Mouse (Mus musculus): ENCODE data around the gene Lsm10. TPM values are rescaled to one million over a fixed set of nuclear protein-coding genes. Genes with fewer than 3 reads are reported as not detected.
"Not testable (repeated sequence)": the region's sequence is repeated elsewhere in the genome, so short reads cannot be mapped to it uniquely, and the experiment has no call there.

Lsm10 gene
- total RNA-seq, 2 experiments from 2014 or later: 13.4 to 13.8 TPM

DNA sequence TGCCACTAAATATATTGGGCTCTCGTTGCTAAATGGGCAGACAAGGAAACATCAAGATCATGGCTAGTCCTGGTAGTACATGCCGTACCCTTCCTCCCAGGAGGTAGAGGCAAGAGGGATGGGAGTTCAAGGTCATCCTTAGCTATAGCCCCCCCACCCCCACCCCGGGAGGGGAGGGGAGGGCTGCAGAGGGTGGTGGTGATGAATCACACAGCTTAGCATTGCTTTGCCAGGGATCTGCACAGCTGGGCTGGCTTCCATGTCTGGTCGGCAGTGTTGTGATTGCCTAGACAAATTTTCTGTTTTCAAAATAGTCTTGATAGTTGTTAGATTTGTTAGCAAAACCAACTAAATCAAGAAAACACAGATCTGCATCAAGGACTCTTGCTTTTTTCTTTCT, 17.2 kb upstream of the Lsm10 start:
- DNase-seq (ENCODE audit: low spot score in 2 of 2): no peak
- no peak for TF ChIP-seq CTCF (conservative IDR thresholded peaks at IDR 0.05)
- Histone ChIP-seq H3K4me3 (no peak overlapping the region), H3K27ac (no peak overlapping the region)

GRCm38 (mm10) chr4:126081601-126082000, 14.8 kb upstream of the Lsm10 start:
- TF ChIP-seq CTCF (conservative IDR thresholded peaks at IDR 0.05): no peak
- Histone ChIP-seq H3K4me3 (no peak overlapping the region), H3K27ac (no peak overlapping the region)
- no peak for DNase-seq (ENCODE audit: low spot score in 2 of 2)

- Histone ChIP-seq H3K27ac (no peak overlapping the region), H3K4me3 (no peak overlapping the region)
- no peak for TF ChIP-seq CTCF (conservative IDR thresholded peaks at IDR 0.05)
- no peak for DNase-seq (ENCODE audit: low spot score in 2 of 2)
Measured at GRCm38 (mm10) chr4:126083021-126083420, 13.4 kb upstream of the Lsm10 start.

GRCm38 (mm10) chr4:126084382-126084781, 12.0 kb upstream of the Lsm10 start:
- TF ChIP-seq CTCF (conservative IDR thresholded peaks at IDR 0.05): no peak
- H3K4me3 ChIP-seq: no peak overlapping the region
- H3K27ac ChIP-seq: no peak overlapping the region
- no peak for DNase-seq (ENCODE audit: low spot score in 2 of 2)

GRCm38 (mm10) chr4:126085996-126086576, 10.3 kb upstream of the Lsm10 start:
- Histone ChIP-seq H3K4me3 (no peak overlapping the region), H3K27ac (peak overlapping the region; percentile 73)
- TF ChIP-seq CTCF (conservative IDR thresholded peaks at IDR 0.05): peak; percentile 90
- peak; percentile 78 to 82 for DNase-seq (ENCODE audit: low spot score in 2 of 2)

DNA sequence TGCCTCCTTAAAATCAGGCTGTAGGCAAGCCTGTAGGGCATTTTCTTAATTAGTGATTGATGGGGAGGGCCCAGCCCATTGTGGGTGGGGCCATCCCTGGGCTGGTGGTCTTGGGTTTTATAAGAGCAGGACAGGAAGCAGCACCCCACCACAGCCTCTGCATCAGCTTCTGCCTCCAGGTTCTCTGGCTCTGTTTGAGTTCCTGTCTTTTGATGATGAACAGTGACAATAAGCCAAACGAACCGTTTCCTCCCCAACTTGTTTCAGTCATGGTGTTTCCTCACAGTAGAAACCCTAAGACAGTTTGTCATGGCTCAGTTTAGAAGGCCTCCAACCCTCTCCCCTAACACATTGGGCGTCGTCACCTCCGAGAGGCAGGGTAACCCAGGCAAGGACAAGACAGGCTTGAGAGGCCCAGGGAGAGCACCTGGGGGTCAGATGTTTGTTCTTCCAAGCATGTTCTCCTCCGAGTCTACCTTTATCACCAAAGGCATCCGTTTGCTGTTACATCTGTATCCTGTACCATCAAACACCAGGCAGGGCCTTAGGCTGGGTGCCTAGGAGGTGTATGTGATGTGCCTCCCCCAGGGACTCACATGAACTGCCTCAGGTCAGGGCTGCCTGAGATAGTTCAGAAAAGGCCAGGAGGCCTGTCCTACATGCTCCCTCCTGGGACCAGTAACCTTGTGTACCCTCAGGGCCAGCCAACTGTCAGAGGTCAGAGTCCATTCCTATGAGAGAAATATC, 6.1 kb upstream of the Lsm10 start:
- no peak for DNase-seq (ENCODE audit: low spot score in 2 of 2)
- H3K4me3 ChIP-seq: no peak overlapping the region
- no peak overlapping the region for H3K27ac ChIP-seq
- TF ChIP-seq CTCF (conservative IDR thresholded peaks at IDR 0.05): no peak

GRCm38 (mm10) chr4:126090848-126091124, 5.6 kb upstream of the Lsm10 start:
- Histone ChIP-seq H3K27ac (no peak overlapping the region), H3K4me3 (no peak overlapping the region)
- no peak for DNase-seq (ENCODE audit: low spot score in 2 of 2)
- no peak for TF ChIP-seq CTCF (conservative IDR thresholded peaks at IDR 0.05)

GRCm38 (mm10) chr4:126091873-126092272, 4.5 kb upstream of the Lsm10 start:
- Histone ChIP-seq H3K4me3 (no peak overlapping the region), H3K27ac (no peak overlapping the region)
- DNase-seq (ENCODE audit: low spot score in 2 of 2): no peak
- no peak for TF ChIP-seq CTCF (conservative IDR thresholded peaks at IDR 0.05)

DNA sequence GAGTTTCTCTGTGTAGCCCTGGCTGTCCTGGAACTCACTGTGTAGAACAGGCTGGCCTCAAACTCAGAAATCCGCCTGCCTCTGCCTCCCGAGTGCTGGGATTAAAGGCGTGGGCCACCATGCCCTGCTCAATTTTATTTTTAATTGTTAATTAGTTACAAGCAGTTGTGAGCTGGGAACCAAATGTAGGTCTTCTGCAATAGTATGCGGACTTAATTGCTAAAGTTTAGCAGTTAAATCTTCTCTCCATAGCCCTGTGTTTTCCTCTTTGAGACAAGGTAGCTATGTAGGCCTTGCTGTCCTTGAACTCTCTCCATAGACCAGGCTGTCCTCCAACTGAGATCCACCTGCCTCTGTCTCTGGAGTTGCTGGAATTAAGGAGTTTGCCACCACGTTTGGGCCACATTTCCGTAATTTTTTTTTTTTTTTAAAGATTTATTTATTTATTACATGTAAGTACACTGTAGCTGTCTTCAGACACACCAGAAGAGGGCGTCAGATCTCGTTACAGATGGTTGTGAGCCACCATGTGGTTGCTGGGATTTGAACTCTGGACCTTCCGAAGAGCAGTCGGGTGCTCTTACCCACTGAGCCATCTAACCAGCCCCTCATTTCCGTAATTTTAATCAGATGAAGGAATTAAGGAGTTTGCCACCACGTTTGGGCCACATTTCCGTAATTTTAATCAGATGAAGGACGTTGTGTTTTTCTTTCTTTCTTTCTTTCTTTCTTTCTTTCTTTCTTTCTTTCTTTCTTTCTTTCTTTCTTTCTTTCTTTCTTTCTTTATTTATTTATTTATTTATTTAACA, 597 bp upstream of the Lsm10 start:
- H3K27ac ChIP-seq; DNase-seq (ENCODE audit: low spot score in 2 of 2): not testable (repeated sequence)
- peak overlapping the region; percentile 93; the same call in 1 of the 2 replicates for H3K4me3 ChIP-seq
- peak; percentile 33; the same call in 1 of the 2 replicates for TF ChIP-seq CTCF (conservative IDR thresholded peaks at IDR 0.05)

- no peak overlapping the region for H3K4me3 ChIP-seq
- no peak for TF ChIP-seq CTCF (conservative IDR thresholded peaks at IDR 0.05)
- DNase-seq (ENCODE audit: low spot score in 2 of 2): no peak
Measured at GRCm38 (mm10) chr4:126097711-126098253, 1.4 kb downstream of the Lsm10 start.

DNA sequence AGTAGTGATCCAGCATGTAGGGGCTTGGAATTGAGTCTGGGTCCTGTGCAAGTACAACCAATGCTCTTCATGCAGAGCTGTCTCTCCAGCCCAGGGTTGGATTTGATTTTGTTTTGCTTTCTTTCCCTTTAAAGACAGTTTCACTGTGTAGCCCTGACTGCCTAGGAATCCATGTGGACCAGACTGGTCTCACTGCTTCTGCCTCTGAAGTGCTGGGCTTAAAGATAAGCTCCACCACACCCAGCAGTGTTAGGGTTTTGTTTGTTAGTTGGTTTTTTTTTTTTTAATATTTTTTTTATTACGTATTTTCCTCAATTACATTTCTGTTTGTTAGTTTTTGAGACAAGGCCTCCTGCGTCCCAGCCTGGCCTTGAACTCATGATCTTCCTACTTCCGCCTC, 2.9 kb downstream of the Lsm10 start:
- Histone ChIP-seq H3K4me3 (no peak overlapping the region), H3K27ac (0 out of 2 replicates have a peak overlapping the region, but pooled peaks have one; percentile 21)
- DNase-seq (ENCODE audit: low spot score in 2 of 2): no peak
- TF ChIP-seq CTCF (conservative IDR thresholded peaks at IDR 0.05): no peak

More at GRCm38 (mm10) chr4:126097711-126098253, 1.4 kb downstream of the Lsm10 start:
- no peak overlapping the region for H3K27ac ChIP-seq

DNA sequence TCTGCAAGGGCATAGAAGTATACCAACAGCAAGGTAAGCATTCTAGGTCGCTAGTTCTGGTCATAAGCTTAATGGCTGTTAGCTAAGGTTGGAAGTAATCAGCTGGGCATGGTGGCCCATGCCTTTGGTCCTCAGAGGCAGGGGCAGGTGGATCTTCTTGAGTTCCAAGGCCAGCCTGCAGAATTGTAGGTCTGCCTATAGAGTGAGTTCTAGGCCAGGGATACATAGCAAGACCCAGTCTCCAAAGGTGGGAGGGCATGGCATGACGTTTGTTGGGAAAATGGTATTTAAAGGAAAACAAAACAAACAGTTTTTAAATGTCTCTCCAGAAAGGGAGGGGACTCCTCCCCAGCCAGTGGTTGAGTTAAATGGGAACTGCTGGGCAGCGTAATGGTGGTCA, 4.3 kb downstream of the Lsm10 start:
- H3K4me3 ChIP-seq: no peak overlapping the region
- no peak overlapping the region for H3K27ac ChIP-seq
- DNase-seq (ENCODE audit: low spot score in 2 of 2): no peak
- no peak for TF ChIP-seq CTCF (conservative IDR thresholded peaks at IDR 0.05)

Data from layer of hippocampus, adult 2 months (tissue).